Comparison of ENCODE assay signal across 17 mouse cellular contexts in the genomic region with DNA sequence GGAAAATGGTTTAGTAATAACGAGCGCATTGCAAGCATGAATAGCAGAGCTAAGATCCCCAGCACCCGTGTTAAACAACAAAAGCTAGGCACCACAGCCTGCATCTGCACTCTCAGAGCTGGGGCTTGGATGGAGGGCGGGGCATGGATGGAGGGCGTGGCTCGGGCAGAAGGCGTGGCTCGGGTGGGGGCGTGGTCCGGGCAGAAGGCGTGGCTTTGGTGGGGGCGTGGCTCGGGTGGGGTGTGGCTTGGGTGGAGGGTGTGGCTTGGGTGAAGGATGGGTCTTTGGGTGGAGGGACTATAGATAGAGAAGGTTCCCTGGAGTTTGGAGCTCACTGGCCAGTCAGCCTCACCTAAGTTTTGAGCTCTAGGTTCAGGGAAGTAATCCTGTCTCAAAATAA. TPM values are rescaled to one million over a fixed set of nuclear protein-coding genes. Genes with fewer than 3 reads are reported as not detected.
DNase-seq lines count a peak whose midpoint lies in the region; ATAC-seq lines count a peak whose summit lies in the region.
"Had no signal": no experiment of that assay in that cellular context is flagged by ENCODE, and none has a peak within 500 bp of the region (broad histone marks: within the 10 kb centered on the region; RNA-seq: fewer than 3 reads in every experiment).

No protein-coding gene starts in this region.

- peaks cover 3% of the 10 kb centered on the region; the same call in 1 of the 2 replicates for H3K9me3 ChIP-seq in hindbrain, embryonic 10.5 days
- no peaks in the 10 kb centered on the region for H3K9me3 ChIP-seq in hindbrain, embryonic 14.5 days (ENCODE audit: control insufficient read depth, low read length)
- H3K9me3 ChIP-seq: megakaryocyte, embryonic 14.5 days; neural tube, embryonic 13.5 days had no signal

- H3K4me3 ChIP-seq in hindbrain, embryonic 10.5 days = no peak overlapping the region
- H3K4me3 ChIP-seq in hindbrain, embryonic 14.5 days (replicated peaks; ENCODE audit: low read length) = no peak overlapping the region
- H3K4me3 ChIP-seq: megakaryocyte, embryonic 14.5 days; neural tube, embryonic 13.5 days had no signal

- peaks cover 65% of the 10 kb centered on the region for H3K4me1 ChIP-seq in hindbrain, embryonic 10.5 days (replicated peaks)
- H3K4me1 ChIP-seq in hindbrain, embryonic 14.5 days (replicated peaks; ENCODE audit: control insufficient read depth, insufficient read depth, low read length) = peaks cover 8% of the 10 kb centered on the region; the same call in 1 of the 2 replicates
- H3K4me1 ChIP-seq: megakaryocyte, embryonic 14.5 days had no signal

- no peak for ATAC-seq in hindbrain, embryonic 14.5 days (ENCODE audit: low FRiP score)
- ATAC-seq in megakaryocyte progenitor cell, adult 5-6 weeks (replicated peaks; ENCODE audit: poor library complexity) = peak; percentile 84

- no peaks in the 10 kb centered on the region for H3K27me3 ChIP-seq in hindbrain, embryonic 10.5 days (ENCODE audit: insufficient read depth, poor library complexity, severe bottlenecking)
- no peaks in the 10 kb centered on the region for H3K27me3 ChIP-seq in hindbrain, embryonic 14.5 days (ENCODE audit: control insufficient read depth, insufficient read depth, low read length)
- H3K27me3 ChIP-seq: neural tube, embryonic 13.5 days had no signal

- 79% methylated on average over 13 of the region's 13 CpGs for WGBS in hindbrain, embryonic 10.5 days
- WGBS in hindbrain, embryonic 14.5 days = 86% methylated on average over 13 of the region's 13 CpGs

- DNase-seq in hindbrain, embryonic 10.5 days (ENCODE audit: low spot score) = peak; percentile 12
- no peak for DNase-seq in hindbrain, embryonic 14.5 days (ENCODE audit: low spot score)
- DNase-seq in ES-CJ7 (ENCODE audit: low read depth, low spot score) (peak; percentile 25), ZHBTc4 (ENCODE audit: low read depth, low spot score) (peak; percentile 73)
- DNase-seq in left cerebral cortex, adult 8-10 months (ENCODE audit: low spot score in 2 of 2) = no peak
- no peak for DNase-seq in layer of hippocampus, adult 11-12 months (ENCODE audit: low spot score)
- DNase-seq: adrenal gland, adult 8-10 months; cerebellum, adult 11 months; gastrocnemius, postnatal 10 days; heart, postnatal 14 days; kidney, adult 2 months; layer of hippocampus, adult 9-11 months; left cerebral cortex, postnatal 4 days; lung, embryonic 14.5 days had no signal

- no peak overlapping the region for H3K4me2 ChIP-seq in hindbrain, embryonic 14.5 days (replicated peaks)
- H3K4me2 ChIP-seq: lung, embryonic 14.5 days; neural tube, embryonic 13.5 days had no signal

- no peak overlapping the region for H3K27ac ChIP-seq in hindbrain, embryonic 10.5 days
- no peak overlapping the region for H3K27ac ChIP-seq in hindbrain, embryonic 14.5 days
- H3K27ac ChIP-seq: neural tube, embryonic 13.5 days had no signal

- H3K9ac ChIP-seq in hindbrain, embryonic 14.5 days = no peak overlapping the region
- H3K9ac ChIP-seq: lung, embryonic 14.5 days; neural tube, embryonic 13.5 days had no signal

- peaks cover 16% of the 10 kb centered on the region; the same call in 1 of the 2 replicates for H3K36me3 ChIP-seq in hindbrain, embryonic 10.5 days
- no peaks in the 10 kb centered on the region for H3K36me3 ChIP-seq in hindbrain, embryonic 14.5 days (replicated peaks; ENCODE audit: control insufficient read depth, insufficient read depth)
- H3K36me3 ChIP-seq: neural tube, embryonic 13.5 days had no signal

RNA-seq across cellular contexts. Expression of gene Tcf7l2, which starts 45.8 kb away (rescaled TPM):
- polyA plus RNA-seq in hindbrain, embryonic 10.5 days (2016; fragmentation: Nextera tagmentation; extraction: Ambion mirVana) = 58.6 and 61.0 TPM in 2 replicates
- polyA plus RNA-seq in hindbrain, embryonic 14.5 days (2014; fragmentation: Nextera tagmentation; extraction: Ambion mirVana) = 24.0 and 38.1 TPM in 2 replicates
- total RNA-seq in megakaryocyte progenitor cell, adult 5-6 weeks (2015) = 3.6 and 6.2 TPM in 2 replicates
- total RNA-seq in megakaryocyte progenitor cell, adult 5-6 weeks (2017) = 0.37 and 0.71 TPM in 2 replicates
- total RNA-seq in left cerebral cortex, adult 8-10 months (2022) = 10 to 100 TPM in 3 of 4 experiments, 1 to 10 TPM in 1; 9.6 to 12.4 (median 11.5) TPM

Comparison
In these comparisons a context has a peak if more than half of its experiments do, and no peak if none do; other contexts are left out.
1. DNase-seq: peak in hindbrain, embryonic 10.5 days (single experiment), ES-CJ7 (single experiment) and ZHBTc4 (single experiment); none in hindbrain, embryonic 14.5 days (single experiment), left cerebral cortex, adult 8-10 months (0 of 2) and layer of hippocampus, adult 11-12 months (single experiment).